Mouse (Mus musculus) spleen, postnatal 4 days (tissue): Measurements from ENCODE around the gene Fbxo7.

Experiments
- DNase-seq, 2 experiments: peaks; one replicate each; pipeline ENCODE4 v3.0.0; 2022; ENCODE audit warnings: low spot score in 2 of 2

Fbxo7 gene

DNA sequence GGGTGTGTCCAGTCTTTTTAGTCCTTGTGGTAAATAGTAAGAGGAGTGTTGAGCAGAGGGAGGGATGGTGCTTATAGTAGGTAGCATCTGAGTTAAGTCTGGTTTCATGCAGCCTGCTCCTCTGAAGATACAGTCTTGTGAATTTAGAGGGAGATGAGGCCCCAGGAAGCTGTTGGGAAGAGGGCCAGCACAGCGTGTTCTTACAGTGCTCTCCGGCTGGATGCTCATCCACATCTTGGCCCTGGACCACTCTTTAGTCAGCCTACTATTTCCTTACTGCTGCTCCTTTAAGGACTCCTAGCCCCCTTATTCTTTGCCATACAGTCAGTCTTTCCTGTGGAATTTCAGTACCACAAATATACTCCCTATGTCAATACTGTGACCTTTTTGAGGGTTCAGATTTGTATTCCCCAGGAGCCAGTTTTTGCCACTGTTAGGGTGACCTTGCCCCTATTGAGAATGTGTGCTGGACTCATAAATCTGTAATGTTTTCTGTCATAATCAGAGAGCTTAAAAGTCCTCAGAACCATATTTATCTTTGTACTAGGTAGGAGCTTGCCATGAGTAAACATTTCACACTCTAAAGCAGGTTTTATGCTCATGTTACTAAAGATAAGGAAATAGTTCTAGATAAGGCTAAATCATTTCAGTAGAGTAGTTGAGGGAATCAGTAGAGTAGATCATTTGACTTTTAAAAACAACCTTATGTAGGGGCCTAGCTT is 12.4 kb downstream of the Fbxo7 start:
- DNase-seq, result no peak

DNA sequence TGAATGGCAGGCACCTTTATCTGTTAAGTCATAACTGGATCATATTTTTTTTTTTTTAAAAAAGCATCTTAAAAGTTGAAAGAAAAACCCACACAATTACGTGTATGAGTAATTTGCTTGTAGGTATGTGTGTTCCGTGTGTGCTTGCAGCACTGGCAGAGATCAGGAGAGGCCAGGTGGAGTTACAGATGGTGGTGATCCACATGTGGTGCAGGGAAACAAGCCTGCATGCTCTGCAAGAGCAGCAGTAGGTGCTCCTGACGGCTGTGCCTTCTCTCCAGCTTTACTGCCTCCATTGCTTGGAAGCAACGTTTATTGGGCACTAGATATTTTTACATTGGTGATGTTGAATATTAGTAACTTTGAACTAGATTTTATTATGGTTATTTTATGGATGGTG is 21.9 kb downstream of the Fbxo7 start:
- no peak for DNase-seq

DNA sequence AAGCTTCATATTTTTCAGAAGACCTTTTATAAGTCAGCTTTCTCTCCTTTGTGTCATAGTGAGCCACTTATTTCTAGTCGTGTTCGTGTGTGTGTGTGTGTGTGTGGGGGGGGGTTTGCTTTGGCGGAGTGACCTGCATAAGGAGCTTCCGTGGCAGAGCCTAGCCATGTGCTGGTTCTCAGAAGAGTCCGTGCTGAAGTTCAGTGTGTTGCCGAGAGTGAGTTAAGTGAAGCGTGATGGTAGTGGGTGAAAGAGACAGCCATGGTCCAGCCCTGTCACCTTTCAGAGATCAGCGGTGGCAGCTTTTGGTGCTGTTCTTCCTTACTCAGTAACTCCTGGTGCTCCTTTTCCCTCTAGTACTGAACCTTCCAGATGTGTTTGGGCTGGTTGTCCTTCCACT is 22.3 kb downstream of the Fbxo7 start:
- DNase-seq, result no peak

DNA sequence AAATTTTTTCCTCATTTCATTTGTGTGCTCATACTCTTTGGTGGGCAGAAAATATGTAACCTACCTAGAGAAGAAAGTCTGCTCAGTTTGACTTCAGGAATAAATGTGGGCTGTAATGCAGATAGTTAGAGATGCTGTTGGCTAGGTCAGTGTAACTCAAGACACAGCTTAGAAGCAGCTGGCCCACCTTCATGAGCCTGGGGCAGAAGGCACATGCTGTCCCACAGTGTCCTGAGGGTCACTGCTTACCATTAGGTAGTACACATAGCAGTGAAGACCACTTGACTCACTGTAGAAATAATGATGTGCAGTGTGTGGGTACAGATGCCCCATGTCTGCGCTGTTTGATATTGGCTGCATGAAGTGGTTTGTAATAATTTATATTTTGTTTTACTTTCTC is 24.6 kb downstream of the Fbxo7 start:
- DNase-seq, result no peak

DNA sequence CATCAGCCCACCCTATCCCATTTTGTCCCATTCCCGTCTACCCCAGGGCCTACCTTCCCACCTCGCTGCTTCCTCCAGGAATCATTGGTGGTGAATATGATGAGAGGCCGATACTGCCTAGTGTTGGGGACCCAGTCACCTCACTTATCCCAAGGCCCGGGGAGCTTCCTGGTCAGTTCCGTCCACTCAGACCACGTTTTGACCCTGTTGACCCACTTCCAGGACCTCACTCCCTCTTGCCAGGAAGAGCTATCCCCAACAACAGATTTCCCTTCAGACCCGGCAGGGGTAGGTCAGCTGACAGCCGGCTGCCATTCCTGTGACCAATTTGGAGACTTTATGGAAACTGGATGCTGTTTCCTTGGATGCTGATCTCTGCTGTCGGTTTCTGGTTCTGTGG is 26.0 kb downstream of the Fbxo7 start:
- no peak for DNase-seq

DNA sequence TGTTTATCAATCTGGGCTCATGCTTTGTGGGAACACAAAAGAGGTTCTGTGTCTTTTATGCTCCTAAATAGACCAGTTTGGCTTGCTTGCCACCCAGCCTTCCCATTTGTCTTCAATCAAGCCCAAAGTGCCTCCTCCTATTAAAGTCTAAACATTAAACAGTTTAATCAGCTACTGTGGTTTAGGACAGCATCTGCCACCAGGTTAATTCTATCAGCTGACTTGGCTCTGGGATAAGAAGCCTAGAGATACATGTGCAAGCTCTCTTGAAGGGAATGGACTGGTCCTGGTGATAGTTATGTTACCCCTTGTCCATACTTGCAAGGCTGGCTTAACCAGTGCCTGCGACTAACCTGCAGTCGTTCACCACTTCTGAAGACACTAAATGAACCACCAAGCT is 28.8 kb downstream of the Fbxo7 start:
- DNase-seq, result no peak

DNA sequence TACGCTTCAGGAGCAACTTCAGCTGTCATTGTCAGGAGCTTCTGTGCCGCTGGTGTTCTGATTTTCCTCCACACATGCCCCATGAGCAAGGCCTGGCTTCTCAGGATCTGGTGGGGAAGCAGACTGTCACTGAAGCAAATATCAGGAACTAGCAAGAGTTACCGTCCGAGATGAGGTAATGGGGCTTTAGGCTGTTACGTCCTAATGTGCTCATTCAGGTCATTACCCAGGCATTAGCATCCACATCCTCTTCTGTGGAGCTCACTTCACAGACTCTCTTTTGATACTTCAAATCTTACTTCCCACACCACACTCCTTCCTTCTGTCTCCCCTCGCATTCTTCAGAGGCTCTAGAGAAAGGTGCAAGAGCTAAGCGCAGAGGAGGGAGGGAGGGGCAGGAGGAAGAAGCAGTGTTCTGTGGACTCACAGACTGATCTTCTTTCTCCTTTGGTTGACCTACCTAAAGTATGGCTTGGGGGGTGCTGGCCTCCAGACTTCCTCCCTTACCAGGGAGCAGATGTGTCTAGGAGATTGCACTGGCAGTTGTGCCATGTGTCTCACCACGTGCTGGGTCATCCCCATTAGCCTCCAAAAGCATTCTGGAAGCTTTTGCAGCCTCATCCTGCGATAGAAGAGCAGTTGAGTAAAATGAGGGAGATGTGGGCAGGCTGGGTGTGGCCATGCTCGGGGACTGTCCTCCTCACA is 31.2 kb downstream of the Fbxo7 start:
- DNase-seq, result no peak

DNA sequence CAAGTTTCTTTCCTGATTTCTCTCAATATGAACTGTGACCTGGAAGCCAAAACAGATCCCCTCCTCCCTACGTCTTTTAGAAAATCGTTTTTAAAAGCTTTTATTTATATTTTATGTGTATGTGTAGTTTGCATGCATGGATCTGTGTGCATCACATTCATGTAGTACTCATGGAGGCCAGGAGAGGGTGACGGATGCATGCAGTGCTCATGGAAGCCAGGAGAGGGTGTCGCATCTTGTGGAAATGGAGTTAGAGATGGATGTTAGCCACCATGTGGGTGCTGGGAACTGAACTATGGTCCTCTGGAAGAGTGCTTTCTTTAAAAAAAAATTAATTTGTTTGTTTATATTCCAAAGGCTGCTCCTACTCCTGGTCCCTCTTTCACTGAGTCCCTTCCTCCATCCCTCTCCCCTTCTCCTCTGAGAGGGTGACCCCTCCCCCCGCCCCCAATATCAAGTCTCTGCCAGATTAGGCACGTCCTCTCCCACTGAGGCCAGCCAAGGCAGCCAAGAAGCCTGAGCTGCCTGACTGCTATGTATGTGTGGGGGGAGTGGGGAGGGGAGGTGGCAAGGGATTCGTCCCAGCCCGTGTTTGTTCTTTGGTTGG is 34.6 kb downstream of the Fbxo7 start:
- DNase-seq, result no peak

DNA sequence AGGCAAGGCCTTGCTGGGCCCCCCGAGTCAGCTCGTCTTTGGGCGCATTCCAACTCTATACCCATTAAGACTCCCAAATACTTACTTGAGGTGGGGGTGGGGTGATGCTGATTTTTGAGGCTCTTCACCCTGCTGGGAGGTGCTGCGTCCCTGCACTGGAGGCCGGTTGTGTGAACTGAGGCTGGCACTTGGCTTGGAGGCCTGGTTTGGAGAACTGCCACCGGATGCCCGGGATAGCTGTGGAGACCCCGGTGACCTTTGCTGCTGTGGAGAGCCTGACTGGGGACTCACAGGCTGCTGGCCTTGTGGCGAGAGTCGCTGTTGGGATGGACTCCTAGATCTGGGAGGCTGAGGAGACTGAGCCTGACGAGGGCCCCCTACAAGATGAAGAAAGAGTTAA is 35.5 kb downstream of the Fbxo7 start:
- DNase-seq, result no peak

DNA sequence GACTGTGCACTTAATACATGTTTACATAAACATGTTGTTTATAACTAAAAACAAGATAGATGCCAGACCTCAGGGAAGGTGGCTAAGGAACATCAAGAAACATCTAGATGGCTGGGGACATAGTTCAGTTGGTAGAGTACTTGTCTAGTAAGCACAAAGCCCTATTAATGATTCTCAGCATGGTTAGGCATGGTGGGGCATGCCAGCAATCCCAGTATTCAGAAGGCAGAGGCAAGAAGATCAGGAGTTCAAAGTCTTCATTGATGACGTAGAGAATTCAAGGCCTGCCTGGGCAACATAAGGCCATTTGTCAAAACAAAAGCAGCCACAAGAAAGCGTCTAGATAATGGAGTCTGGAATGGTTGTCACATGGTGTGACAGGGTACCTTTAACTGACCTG is 35.9 kb downstream of the Fbxo7 start:
- DNase-seq, result no peak

DNA sequence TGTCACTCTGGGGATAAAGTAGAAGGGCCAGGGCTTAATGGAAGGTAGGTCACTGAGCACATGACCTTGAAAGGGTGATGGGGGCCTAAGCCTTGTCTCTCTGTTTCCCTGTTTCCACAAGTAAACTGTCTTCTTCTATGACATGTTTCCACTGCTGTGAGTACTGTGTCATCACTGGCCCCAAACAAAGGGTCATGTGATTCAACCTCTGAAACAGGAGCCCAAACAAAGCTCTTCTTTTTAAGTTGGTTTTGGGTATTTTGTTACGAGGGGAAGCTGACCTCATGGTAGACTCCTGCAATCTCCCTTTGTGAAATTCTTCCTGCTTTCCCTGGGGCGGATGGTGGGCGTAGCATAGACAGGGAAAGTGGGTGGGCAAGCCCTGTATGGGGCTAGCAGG is 38.5 kb downstream of the Fbxo7 start:
- DNase-seq, result no peak

DNA sequence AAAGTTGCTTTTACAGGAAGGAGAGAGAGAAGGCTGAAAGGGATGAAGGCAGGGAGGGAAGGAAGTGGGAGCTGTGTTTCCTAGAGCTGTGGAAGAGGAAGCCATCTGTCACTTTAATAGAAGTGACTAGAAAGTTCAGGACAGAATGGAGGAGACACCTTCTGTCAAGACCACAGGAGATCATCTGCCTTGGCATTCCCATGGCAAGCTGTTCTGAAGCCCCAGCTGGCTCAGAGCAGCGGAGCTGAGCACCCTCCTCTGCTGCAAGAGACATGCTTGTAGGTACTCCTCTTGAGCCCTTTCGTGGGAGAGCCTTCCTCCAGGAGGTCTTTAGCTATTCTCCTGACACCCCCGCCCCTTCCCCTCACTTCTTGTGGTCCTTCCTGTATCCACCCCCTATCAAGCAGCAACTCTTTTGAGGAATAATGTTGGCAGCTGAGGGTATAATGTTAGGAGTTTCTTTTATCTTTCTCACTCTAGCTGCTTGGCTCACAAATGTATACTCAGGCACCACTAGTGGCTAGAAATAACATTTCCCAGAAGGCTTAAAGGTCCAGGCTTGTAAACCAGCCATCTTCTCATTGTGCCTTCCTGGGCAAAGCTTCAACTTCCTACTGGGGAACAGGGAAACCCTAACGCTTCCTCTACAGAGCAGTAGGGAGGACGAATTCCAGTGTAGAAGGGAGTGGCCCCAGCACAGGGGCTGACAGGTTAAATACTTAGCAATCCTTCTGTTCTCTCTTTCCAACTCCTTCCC is 40.7 kb downstream of the Fbxo7 start:
- no peak for DNase-seq

DNA sequence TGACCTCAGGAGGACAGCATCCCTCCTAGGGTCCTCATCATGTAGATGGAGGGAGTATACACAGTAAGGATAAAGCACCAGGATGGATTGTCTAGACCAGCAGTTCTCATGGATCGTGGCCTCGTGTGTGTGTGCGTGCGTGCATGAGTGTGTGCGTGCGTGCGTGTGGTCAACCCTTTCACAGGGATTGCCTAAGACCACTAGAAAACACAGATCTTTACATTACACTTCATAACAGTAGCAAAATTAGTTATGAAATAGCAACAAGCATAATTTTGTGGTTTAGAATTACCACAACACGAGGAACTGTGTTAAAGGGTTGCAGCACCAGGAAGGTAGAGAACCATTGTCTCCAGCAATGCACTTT is 41.2 kb downstream of the Fbxo7 start:
- no peak for DNase-seq

DNA sequence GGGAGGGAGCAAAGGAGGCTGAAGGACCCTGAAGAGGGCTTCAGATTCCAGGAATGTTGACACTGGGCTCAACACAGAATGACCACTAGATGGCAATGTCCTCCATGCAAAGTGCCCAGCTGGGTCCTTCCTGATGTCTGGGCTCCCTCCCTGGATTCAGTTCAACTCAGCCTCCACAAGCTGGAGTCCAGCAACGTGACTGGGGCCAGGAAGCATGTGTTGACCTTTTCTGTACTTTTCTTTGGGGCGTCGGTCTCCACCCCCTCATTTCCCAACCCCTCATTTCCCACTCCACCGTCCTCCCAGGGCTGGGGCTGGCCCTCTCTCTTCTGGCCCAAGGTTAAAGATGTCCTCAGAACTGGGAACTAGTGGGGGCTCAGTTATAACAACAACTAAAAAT is 43.2 kb downstream of the Fbxo7 start:
- peak in 1 of 2 experiments; percentile 25 for DNase-seq

DNA sequence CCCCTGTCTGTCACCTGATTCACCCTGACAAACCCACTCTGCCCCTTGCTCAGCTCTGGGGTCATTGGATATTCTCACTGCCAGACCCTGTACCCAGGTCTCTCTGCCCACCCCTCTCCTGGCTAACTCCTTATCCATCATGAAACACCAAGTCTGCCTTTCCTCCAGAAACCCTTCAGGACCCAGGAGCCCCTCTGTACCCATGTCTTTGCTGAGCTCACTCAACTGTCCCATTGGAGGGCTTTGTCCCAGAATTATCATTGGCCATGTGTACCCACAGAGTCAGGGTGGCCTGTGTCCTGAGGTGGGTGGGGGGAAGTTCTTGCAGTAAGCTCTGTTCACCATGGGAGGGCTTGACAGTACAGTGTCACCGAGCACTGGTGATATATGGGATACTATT is 43.9 kb downstream of the Fbxo7 start:
- no peak for DNase-seq

DNA sequence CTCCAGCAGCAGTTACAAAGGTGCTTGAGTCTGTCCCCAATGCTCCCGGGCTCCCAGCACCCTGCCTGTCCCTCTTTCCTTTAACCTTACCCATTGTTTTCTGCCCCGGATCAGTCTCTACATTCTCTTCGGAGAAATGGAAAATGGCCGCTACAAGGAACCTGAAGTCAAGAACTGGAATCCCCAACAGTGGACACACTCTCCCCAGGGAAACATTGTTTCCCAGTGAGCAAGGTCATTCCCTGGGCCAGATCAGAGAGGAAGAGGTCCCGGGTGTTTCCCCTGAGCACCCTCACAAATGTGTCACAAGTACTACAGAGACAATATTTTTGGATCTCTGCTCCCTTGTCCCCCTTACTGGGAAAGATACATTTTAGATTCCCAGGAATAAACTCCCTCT is 44.9 kb downstream of the Fbxo7 start:
- no peak for DNase-seq

DNA sequence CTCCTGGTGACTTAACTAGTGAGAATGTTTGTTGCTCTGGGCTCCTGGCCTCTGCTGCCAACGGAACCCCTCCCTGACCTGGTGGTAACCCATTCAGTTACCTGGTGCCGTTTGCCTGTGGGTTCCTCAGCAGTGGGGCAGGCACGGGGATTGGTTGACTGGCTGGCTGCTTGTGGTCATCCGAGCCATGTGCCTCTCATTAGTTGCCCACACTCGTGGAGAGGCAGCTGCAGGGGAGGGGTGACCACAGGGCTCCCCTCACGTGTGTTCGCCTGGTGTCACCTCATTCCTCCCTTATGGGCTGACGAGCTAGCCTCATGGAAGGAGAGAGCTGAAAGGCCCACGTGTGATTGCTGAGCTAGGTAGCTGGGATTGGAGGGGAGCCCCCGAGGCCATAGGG is 46.1 kb downstream of the Fbxo7 start:
- no peak for DNase-seq

DNA sequence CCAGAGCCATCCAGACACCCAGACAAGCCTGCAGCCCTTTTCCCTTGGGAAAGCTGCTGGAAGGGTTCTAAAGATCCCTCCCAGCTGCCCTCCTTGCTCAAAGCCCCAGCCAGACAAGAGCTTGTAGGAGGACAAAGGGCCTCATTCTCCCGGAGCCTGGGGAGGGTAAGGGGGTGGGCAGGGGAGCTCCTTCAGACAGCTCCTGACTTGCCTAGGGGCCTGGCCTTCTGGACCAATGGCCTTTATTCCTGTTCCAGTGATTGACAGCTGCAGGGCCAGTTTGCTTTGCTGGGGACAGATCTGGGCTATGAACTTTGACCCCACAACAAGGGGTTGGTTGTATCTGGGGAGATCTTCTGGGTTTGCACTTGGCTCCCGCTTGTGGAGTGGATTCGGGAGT is 47.6 kb downstream of the Fbxo7 start:
- DNase-seq, result no peak

DNA sequence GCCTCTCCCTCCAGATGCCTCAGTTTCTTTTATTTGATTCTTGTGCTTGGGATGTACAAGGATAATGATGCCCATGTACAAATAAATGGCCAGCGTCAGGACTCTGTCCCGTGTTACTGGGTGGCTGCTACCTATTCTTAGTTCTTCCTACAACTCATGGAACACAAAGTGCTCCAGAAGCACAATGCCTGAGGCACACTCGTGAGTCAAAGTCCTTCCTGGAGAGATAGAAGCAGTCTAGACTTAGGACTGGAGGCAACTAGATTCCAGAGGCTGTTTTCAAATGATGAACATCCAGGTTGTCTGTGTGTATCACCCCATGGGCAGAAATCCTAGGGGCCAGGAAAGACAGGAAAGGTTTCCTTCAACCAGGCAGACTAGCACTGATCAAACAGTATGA is 49.0 kb downstream of the Fbxo7 start:
- no peak for DNase-seq

DNA sequence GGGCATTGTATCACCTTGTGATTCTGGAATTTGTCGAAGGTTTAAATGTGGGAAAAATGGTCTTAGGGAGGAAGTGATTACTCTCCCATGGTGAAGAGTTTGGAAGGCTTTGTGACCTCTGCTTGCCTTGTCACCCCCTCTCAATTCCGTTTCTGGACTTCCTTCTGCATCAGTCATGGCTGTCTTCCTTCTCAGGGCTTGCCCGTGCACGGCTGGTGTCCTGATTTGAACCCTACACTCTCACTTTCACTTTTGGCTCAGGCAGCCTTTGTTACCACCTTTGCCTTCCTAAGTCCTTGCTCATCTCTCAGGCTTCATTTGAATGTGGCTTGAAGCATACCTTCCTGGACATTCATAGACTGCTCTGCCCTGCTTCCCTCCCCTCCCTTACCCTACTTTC is 52.4 kb downstream of the Fbxo7 start:
- DNase-seq, result no peak

DNA sequence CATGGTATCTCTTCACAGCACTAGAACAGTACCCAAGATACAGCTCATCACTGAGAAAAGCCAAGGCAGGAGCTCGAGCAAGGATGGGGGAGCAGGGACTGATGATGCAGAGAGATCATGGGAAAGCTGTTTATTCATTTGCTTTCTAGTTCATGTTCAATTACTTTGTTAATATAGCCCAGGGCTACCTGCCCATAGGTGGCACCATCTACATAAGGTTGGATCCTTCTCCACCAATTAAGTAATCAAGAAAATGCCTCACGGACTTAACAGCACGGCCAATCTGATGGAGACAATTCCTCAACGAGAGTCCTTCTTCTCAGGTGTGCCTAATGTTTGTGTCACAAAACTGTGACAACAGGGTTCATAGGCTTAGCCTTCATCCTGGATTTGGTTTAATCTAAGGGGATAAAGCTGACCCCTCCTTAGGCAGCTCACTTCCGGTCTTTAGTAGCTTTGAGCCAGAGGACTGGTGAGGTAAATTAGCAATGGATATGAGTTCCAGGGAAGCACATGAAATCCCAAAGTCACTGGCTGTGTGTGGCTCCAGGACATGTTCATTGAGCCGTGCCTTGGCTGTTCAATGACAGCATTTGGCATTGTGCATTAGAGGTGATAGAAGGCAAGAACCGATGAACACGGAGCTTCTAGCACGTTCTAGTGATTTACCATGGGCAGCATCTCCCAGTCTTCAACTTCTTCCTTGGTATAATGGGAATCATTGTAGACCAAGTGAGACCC is 53.4 kb downstream of the Fbxo7 start:
- DNase-seq, result no peak

DNA sequence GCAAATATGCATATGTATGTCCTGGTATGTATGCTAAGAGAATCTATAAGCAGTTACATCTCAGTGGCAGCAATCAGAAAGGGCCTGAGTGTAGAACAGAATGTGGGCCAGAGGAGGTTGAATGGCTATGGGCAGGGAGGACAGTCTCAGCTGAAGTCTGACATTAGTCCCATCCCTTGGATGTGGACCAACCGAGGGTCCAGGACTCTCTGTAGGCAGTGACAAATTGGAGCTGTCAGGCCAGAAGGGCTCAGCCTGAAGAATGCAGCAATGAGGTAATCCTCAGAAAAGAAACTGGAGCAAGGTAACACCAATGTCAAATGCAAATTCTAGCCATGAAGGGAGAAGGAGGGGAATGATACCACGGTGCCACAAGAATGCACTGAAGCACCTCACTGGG is 55.5 kb downstream of the Fbxo7 start:
- DNase-seq, result no peak
